Mouse (Mus musculus) hindbrain, embryonic 14.5 days (tissue): ENCODE measurements at regions not wholly inside any gene's neighbourhood (a gene's known extent, or its start where the extent isn't known, plus 50 kb on each side); places are given as distances from the start of the nearest gene placed in this dataset.

Experiments
- ATAC-seq: fragments of 200-750 bp; cut with Nextera tagmentation; 2 replicates; pipeline ENCODE4 v1.8.0; 2017; ENCODE audit warnings: moderate number of reproducible peaks, mild to moderate bottlenecking, moderate TSS enrichment, moderate library complexity; ENCODE audit not compliant: low FRiP score
- DNase-seq: peaks from one replicate; pipeline ENCODE4 v3.0.0-alpha.2; 2015; ENCODE audit warnings: low spot score
- H3K27ac ChIP-seq: fragments of 300-500 bp; sonication (generic); 2 replicates; pipeline ENCODE4 v1.5.1; 2014; ENCODE audit warnings: mild to moderate bottlenecking, moderate library complexity
- H3K27me3 ChIP-seq: fragments of 300-500 bp; sonication (generic); 2 replicates; pipeline ENCODE4 v1.6.1; 2014; ENCODE audit warnings: mild to moderate bottlenecking, low read length, mixed read lengths; ENCODE audit not compliant: control insufficient read depth, insufficient read depth
- H3K36me3 ChIP-seq: fragments of 300-500 bp; sonication (generic); replicated peaks from 2 replicates; pipeline ENCODE4 v1.6.1; 2014; ENCODE audit not compliant: control insufficient read depth, insufficient read depth
- H3K4me1 ChIP-seq: fragments of 300-500 bp; sonication (generic); replicated peaks from 2 replicates; pipeline ENCODE4 v1.6.1; 2014; ENCODE audit warnings: antibody characterized with exemption, low read length, mixed read lengths; ENCODE audit not compliant: control insufficient read depth, insufficient read depth
- H3K4me2 ChIP-seq: fragments of 300-500 bp; sonication (generic); replicated peaks from 2 replicates; pipeline ENCODE4 v1.6.1; 2014; ENCODE audit warnings: mild to moderate bottlenecking, moderate library complexity
- H3K4me3 ChIP-seq: fragments of 300-500 bp; sonication (generic); replicated peaks from 2 replicates; pipeline ENCODE4 v1.5.1; 2014; ENCODE audit warnings: mild to moderate bottlenecking, low read length
- H3K9ac ChIP-seq: fragments of 300-500 bp; sonication (generic); 2 replicates; pipeline ENCODE4 v1.6.1; 2014
- H3K9me3 ChIP-seq: fragments of 300-500 bp; sonication (generic); 2 replicates; pipeline ENCODE4 v1.6.1; 2016; ENCODE audit warnings: low read length; ENCODE audit not compliant: control insufficient read depth
- WGBS: fragments of 180-500 bp; shearing (Covaris S2); extraction: QIAGEN DNeasy Blood & Tissue Kit; methylation state at CpG from one replicate; pipeline ENCODE4 v1.1.7; 2014; 5-methylcytosine and 5-hydroxymethylcytosine counted together

DNA sequence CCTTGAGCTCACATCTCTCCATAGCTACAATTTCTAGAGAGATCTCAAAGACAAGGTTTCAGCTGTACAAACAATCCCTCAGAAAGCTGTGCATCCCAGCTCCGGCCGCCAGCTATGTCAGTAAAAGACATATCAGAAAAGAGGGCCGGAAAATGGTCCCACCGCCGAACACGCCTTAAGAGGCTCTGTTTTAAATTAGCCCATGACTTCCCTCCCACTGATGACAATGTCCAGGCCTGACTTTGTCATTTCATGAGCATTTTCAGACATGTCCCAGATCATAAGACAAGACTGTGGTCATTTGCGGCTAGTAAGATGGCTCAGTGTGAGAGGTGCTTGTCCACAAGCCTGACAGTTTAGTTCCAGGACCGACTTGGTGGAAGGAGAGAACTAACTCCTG is 78.0 kb upstream of the Mgme1 start:
- Histone ChIP-seq H3K27ac (no peak overlapping the region), H3K9ac (no peak overlapping the region), H3K4me2 (no peak overlapping the region), H3K36me3 (no peaks in the 10 kb centered on the region), H3K4me1 (no peaks in the 10 kb centered on the region), H3K27me3 (no peaks in the 10 kb centered on the region), H3K9me3 (no peaks in the 10 kb centered on the region), H3K4me3 (no peak overlapping the region)
- ATAC-seq (no peak), DNase-seq (no peak)
- WGBS = 89% methylated on average over 8 of the region's 8 CpGs

DNA sequence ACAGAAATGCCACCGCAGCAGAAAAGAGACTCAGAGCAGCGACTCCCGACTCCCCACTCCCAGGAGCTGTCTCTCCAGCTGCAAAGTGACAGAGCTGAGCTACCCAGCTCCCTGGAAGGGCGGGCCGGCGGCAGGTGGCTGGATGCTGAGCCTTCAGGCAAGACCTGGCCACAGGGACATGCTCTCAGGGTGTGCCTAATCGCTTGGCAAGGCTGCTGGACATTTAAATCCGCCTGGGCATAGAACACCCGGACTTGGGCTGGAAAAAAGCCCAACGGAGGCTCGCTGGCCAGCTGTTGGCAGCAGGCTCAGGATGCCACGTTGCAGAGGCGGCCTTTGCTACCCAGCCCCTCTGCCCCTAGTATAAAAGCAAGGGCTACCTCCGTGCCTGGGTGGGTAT is 74.6 kb upstream of the Mgme1 start:
- H3K9me3 ChIP-seq = no peaks in the 10 kb centered on the region
- no peaks in the 10 kb centered on the region for H3K4me1 ChIP-seq
- H3K4me3 ChIP-seq = no peak overlapping the region
- H3K27ac ChIP-seq = no peak overlapping the region
- H3K9ac ChIP-seq = no peak overlapping the region
- H3K36me3 ChIP-seq = no peaks in the 10 kb centered on the region
- no peak for DNase-seq
- no peak; the same call in 1 of the 2 replicates for ATAC-seq
- WGBS = 62% methylated on average over 14 of the region's 14 CpGs
- H3K27me3 ChIP-seq = no peaks in the 10 kb centered on the region
- no peak overlapping the region for H3K4me2 ChIP-seq

DNA sequence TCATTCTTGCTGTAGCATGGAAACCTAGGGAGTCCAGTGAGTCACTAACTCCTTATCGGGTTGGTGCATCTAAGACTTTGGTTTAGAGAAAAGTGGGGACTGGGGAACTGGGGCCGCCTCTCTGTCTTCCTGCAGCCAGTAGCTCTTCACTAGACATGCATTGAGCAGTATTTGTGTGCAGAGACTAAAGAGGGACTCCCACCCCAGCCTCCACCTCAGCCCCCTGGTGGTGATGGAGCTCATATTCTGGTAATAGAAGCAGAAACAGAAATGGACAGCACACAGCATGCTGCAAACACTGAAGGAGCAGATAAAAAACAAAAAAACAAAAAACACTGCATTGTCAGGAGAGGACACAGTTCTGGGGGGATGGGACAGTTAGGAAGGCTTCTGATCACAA is 73.3 kb upstream of the Mgme1 start:
- peak; percentile 50 for DNase-seq
- H3K36me3 ChIP-seq = no peaks in the 10 kb centered on the region
- WGBS = 79% methylated on average over 2 of the region's 2 CpGs
- H3K27ac ChIP-seq = no peak overlapping the region
- H3K4me3 ChIP-seq = no peak overlapping the region
- no peaks in the 10 kb centered on the region for H3K4me1 ChIP-seq
- no peaks in the 10 kb centered on the region for H3K27me3 ChIP-seq
- no peak overlapping the region for H3K9ac ChIP-seq
- ATAC-seq = no peak
- no peak overlapping the region for H3K4me2 ChIP-seq
- no peaks in the 10 kb centered on the region for H3K9me3 ChIP-seq

DNA sequence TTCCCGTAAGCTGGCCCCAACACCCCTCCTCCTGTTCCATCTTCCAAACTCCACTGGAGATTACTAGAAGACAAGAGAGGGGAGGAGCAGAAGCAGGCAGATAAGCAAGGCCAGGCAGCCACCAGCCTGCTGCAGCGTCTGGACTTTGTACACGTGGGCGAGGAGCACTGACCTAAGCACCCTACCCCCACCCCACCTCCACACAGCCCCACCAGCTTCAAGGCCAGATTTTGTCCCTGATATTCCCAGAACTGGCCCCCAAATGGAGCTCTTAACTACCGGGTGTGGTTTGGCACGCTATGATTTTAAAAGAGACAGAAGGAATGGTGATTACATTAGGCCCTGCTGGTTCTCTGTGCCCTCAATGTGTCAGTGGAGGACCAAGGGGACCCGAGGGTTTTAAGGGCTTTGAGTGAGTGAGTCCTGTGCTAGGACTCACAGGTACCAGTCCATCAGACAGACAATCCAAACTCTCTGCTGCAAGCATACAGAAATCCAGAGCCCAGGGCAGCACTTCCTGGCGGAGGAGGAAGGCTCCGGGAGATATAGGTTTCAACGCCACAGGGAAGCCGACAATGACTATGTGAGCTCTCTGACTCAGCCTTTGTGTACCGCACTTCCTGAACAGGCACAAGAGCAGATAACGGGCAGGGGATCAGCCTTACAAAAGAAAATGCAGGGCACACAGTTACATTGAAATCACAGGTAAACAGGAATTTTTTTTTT is 72.0 kb upstream of the Mgme1 start:
- ATAC-seq = no peak
- WGBS = 72% methylated on average over 13 of the region's 13 CpGs
- Histone ChIP-seq H3K9ac (no peak overlapping the region), H3K27ac (no peak overlapping the region), H3K4me3 (no peak overlapping the region), H3K27me3 (no peaks in the 10 kb centered on the region), H3K4me2 (no peak overlapping the region), H3K4me1 (no peaks in the 10 kb centered on the region), H3K9me3 (no peaks in the 10 kb centered on the region), H3K36me3 (no peaks in the 10 kb centered on the region)
- no peak for DNase-seq
